In genomic region chr1:86239871-86240270, GRCm38 (mm10) we compare ENCODE assay signal across 10 mouse cellular contexts.
"Had no signal": no experiment of that assay in that cellular context is flagged by ENCODE, and none has a peak within 500 bp of the region (broad histone marks: within the 10 kb centered on the region; RNA-seq: fewer than 3 reads in every experiment).

No protein-coding gene starts in this region.

- H3K4me2 ChIP-seq: midbrain, embryonic 13.5 days; neural tube, embryonic 15.5 days had no signal

- H3K9ac ChIP-seq: liver, embryonic 14.5 days; midbrain, embryonic 13.5 days; neural tube, embryonic 15.5 days had no signal

- DNase-seq: kidney, postnatal 14 days; lung, adult 18-20 months; lung, postnatal 36 days; thymus, adult 18-20 months; thymus, postnatal 14 days had no signal

- ATAC-seq: midbrain, embryonic 13.5 days had no signal

- H3K4me1 ChIP-seq: midbrain, embryonic 13.5 days had no signal

- H3K9me3 ChIP-seq: midbrain, embryonic 13.5 days; neural tube, embryonic 15.5 days had no signal

- H3K4me3 ChIP-seq: left cerebral cortex, adult 2 months; midbrain, embryonic 13.5 days; myocyte; neural tube, embryonic 15.5 days had no signal

- H3K27me3 ChIP-seq: midbrain, embryonic 13.5 days; neural tube, embryonic 15.5 days had no signal

- H3K27ac ChIP-seq: left cerebral cortex, adult 2 months; liver, embryonic 14.5 days; midbrain, embryonic 13.5 days; neural tube, embryonic 15.5 days had no signal
